ENCODE assay signal across 8 mouse cellular contexts in genomic region chr13:63430681-63431029, GRCm38 (mm10).
DNase-seq lines count a peak whose midpoint lies in the region; ATAC-seq and TF ChIP-seq lines count a peak whose summit lies in the region.

No protein-coding gene starts in this region.

- peak; percentile 72 for ATAC-seq in embryonic facial prominence, embryonic 12.5 days (ENCODE audit: insufficient number of reproducible peaks, insufficient read depth, low FRiP score, low TSS enrichment)
- ATAC-seq in intestine, embryonic 16.5 days: peak; percentile 71
- ATAC-seq in neural tube, embryonic 14.5 days (ENCODE audit: low read depth): peak; percentile 73

- no peak for DNase-seq in gastrocnemius, adult 2 months
- DNase-seq in gastrocnemius, postnatal 10 days: no peak
- peak; percentile 80 for DNase-seq in 3T3-L1 (ENCODE audit: low read depth, low spot score)
- no peak for DNase-seq in cerebellum, postnatal 25 days
- DNase-seq in kidney, postnatal 25 days: no peak

- intact Hi-C loops in gastrocnemius, adult 2 months (cut with DNase I): loop anchor here (5.0 to 10.0 kb wide), 2 partner anchors 132 to 384 kb away; partner anchors contain the start of gene Ercc6l2

- 0% methylated on average over 4 of the region's 4 CpGs for WGBS in embryonic facial prominence, embryonic 12.5 days
- 0% methylated on average over 4 of the region's 4 CpGs for WGBS in intestine, embryonic 16.5 days
- WGBS in neural tube, embryonic 14.5 days: 1% methylated on average over 4 of the region's 4 CpGs

- no peaks in the 10 kb centered on the region for H3K9me3 ChIP-seq in embryonic facial prominence, embryonic 12.5 days
- H3K9me3 ChIP-seq in intestine, embryonic 16.5 days (ENCODE audit: control insufficient read depth, low read length): no peaks in the 10 kb centered on the region
- H3K9me3 ChIP-seq in neural tube, embryonic 14.5 days (ENCODE audit: control insufficient read depth, low read length): no peaks in the 10 kb centered on the region

- H3K27ac ChIP-seq in gastrocnemius, adult 2 months: peak overlapping the region; percentile 99
- peak overlapping the region; percentile 98 for H3K27ac ChIP-seq in embryonic facial prominence, embryonic 12.5 days
- peak overlapping the region; percentile 99 for H3K27ac ChIP-seq in intestine, embryonic 16.5 days (ENCODE audit: low read length)
- H3K27ac ChIP-seq in neural tube, embryonic 14.5 days (ENCODE audit: low read depth, low read length): peak overlapping the region; percentile 91

- H3K4me1 ChIP-seq in embryonic facial prominence, embryonic 12.5 days: peaks cover 8% of the 10 kb centered on the region; the same call in 1 of the 2 replicates
- peaks cover 7% of the 10 kb centered on the region; the same call in 1 of the 2 replicates for H3K4me1 ChIP-seq in intestine, embryonic 16.5 days (ENCODE audit: control insufficient read depth, insufficient read depth, low read length)
- no peaks in the 10 kb centered on the region for H3K4me1 ChIP-seq in neural tube, embryonic 14.5 days (ENCODE audit: control insufficient read depth, insufficient read depth, low read length)

- no peak for TF ChIP-seq CTCF in gastrocnemius, adult 2 months (IDR thresholded peaks at IDR 0.05)

- no peaks in the 10 kb centered on the region for H3K27me3 ChIP-seq in embryonic facial prominence, embryonic 12.5 days
- H3K27me3 ChIP-seq in intestine, embryonic 16.5 days (replicated peaks; ENCODE audit: control insufficient read depth, insufficient read depth, low read length): no peaks in the 10 kb centered on the region
- no peaks in the 10 kb centered on the region for H3K27me3 ChIP-seq in neural tube, embryonic 14.5 days (ENCODE audit: control insufficient read depth, insufficient read depth, low read length)

- H3K4me2 ChIP-seq in embryonic facial prominence, embryonic 12.5 days (replicated peaks): peak overlapping the region; percentile 51
- peak overlapping the region; percentile 67 for H3K4me2 ChIP-seq in intestine, embryonic 16.5 days (ENCODE audit: low read depth, low read length)
- H3K4me2 ChIP-seq in neural tube, embryonic 14.5 days (ENCODE audit: low read depth, low read length): peak overlapping the region; percentile 53

- peak overlapping the region; percentile 93 for H3K4me3 ChIP-seq in gastrocnemius, adult 2 months
- H3K4me3 ChIP-seq in embryonic facial prominence, embryonic 12.5 days: peak overlapping the region; percentile 52
- H3K4me3 ChIP-seq in intestine, embryonic 16.5 days (ENCODE audit: low read length): peak overlapping the region; percentile 69
- H3K4me3 ChIP-seq in neural tube, embryonic 14.5 days (ENCODE audit: low read depth, low read length): peak overlapping the region; percentile 61

- H3K36me3 ChIP-seq in embryonic facial prominence, embryonic 12.5 days: no peaks in the 10 kb centered on the region
- H3K36me3 ChIP-seq in intestine, embryonic 16.5 days (ENCODE audit: control insufficient read depth, insufficient read depth, low read length): 0 out of 2 replicates have a peak, but pooled peaks cover 2% of the 10 kb centered on the region
- no peaks in the 10 kb centered on the region for H3K36me3 ChIP-seq in neural tube, embryonic 14.5 days (ENCODE audit: control insufficient read depth, insufficient read depth, low read length)

- H3K9ac ChIP-seq in embryonic facial prominence, embryonic 12.5 days: peak overlapping the region; percentile 70
- H3K9ac ChIP-seq in intestine, embryonic 16.5 days (ENCODE audit: low read depth, low read length): peak overlapping the region; percentile 89
- H3K9ac ChIP-seq in neural tube, embryonic 14.5 days (replicated peaks; ENCODE audit: low read depth, low read length): peak overlapping the region; percentile 63
